Mouse (Mus musculus) forebrain, embryonic 16.5 days (tissue): ENCODE results near the gene Nsd1. TPM values are rescaled to one million over a fixed set of nuclear protein-coding genes. Genes with fewer than 3 reads are reported as not detected.

Experiments used
- ATAC-seq: fragments of 200-750 bp; cut with Nextera tagmentation; 2 replicates; pipeline ENCODE4 v1.8.0; 2017; ENCODE audit warnings: mild to moderate bottlenecking, moderate library complexity
- H3K27ac ChIP-seq: fragments of 300-500 bp; sonication (generic); 2 replicates; pipeline ENCODE4 v1.5.1; 2014; ENCODE audit warnings: low read length, control low read depth
- H3K27me3 ChIP-seq: fragments of 300-500 bp; sonication (generic); replicated peaks from 2 replicates; pipeline ENCODE4 v1.6.1; 2014; ENCODE audit warnings: low read length; ENCODE audit not compliant: control insufficient read depth, insufficient read depth
- H3K36me3 ChIP-seq: fragments of 300-500 bp; sonication (generic); 2 replicates; pipeline ENCODE4 v1.6.1; 2014; ENCODE audit not compliant: control insufficient read depth, insufficient read depth
- H3K4me1 ChIP-seq: fragments of 300-500 bp; sonication (generic); replicated peaks from 2 replicates; pipeline ENCODE4 v1.6.1; 2014; ENCODE audit warnings: low read length; ENCODE audit not compliant: control insufficient read depth, insufficient read depth
- H3K4me2 ChIP-seq: fragments of 300-500 bp; sonication (generic); 2 replicates; pipeline ENCODE4 v1.6.1; 2014; ENCODE audit warnings: mild to moderate bottlenecking, low read length, control low read depth
- H3K4me3 ChIP-seq: fragments of 300-500 bp; sonication (generic); replicated peaks from 2 replicates; pipeline ENCODE4 v1.5.1; 2014; ENCODE audit warnings: mild to moderate bottlenecking, low read length, control low read depth
- H3K9ac ChIP-seq: fragments of 300-500 bp; sonication (generic); replicated peaks from 2 replicates; pipeline ENCODE4 v1.6.1; 2014; ENCODE audit warnings: low read depth, low read length, control low read depth
- H3K9me3 ChIP-seq: fragments of 300-500 bp; sonication (generic); 2 replicates; pipeline ENCODE4 v1.6.1; 2016; ENCODE audit warnings: low read length; ENCODE audit not compliant: control insufficient read depth
- WGBS: fragments of 180-500 bp; shearing (Covaris S2); extraction: QIAGEN DNeasy Blood & Tissue Kit; methylation state at CpG from one replicate; pipeline ENCODE4 v1.1.7; 2014; 5-methylcytosine and 5-hydroxymethylcytosine counted together
- polyA plus RNA-seq: library from polyadenylated mRNA; unstranded; fragments of >200 nt; fragmentation: Nextera tagmentation; extraction: Ambion mirVana; gene quantifications from 2 replicates; pipeline ENCODE4 v1.2.1, GENCODE M21; 2015

The Nsd1 gene
- polyA plus RNA-seq, 1 experiment from 2014 or later: 53.1 TPM

GRCm38 (mm10) chr13:55329109-55329682 lies 119.6 kb downstream of the Nsd1 start:
- peak overlapping the region; percentile 80 for H3K27ac ChIP-seq
- peak overlapping the region; percentile 92 for H3K4me2 ChIP-seq
- 1% methylated on average over 29 of the region's 29 CpGs for WGBS
- no peaks in the 10 kb centered on the region for H3K27me3 ChIP-seq
- H3K36me3 ChIP-seq: peaks cover 15% of the 10 kb centered on the region
- peak overlapping the region; percentile 76 for H3K9ac ChIP-seq
- peak overlapping the region; percentile 93 for H3K4me3 ChIP-seq
- peak; percentile 19 for ATAC-seq
- H3K4me1 ChIP-seq: peaks cover 33% of the 10 kb centered on the region
- H3K9me3 ChIP-seq: no peaks in the 10 kb centered on the region

- WGBS: under 1% methylated on average over 79 of the region's 82 CpGs
- Histone ChIP-seq H3K36me3 (peaks cover 12% of the 10 kb centered on the region), H3K27me3 (no peaks in the 10 kb centered on the region), H3K27ac (peak within 1 kb of the TSS; percentile 89), H3K4me1 (peaks cover 33% of the 10 kb centered on the region), H3K9ac (peak within 1 kb of the TSS; percentile 76), H3K9me3 (no peaks in the 10 kb centered on the region), H3K4me3 (peak within 1 kb of the TSS; percentile 93), H3K4me2 (peak within 1 kb of the TSS; percentile 92)
- peak; percentile 81 for ATAC-seq
These were observed 120.3 kb downstream of the Nsd1 start, which contains the start of gene Mxd3 for GRCm38 (mm10) chr13:55329683-55330566. Gene Mxd3, minus strand, starts transcription at chr13:55329823.

DNA sequence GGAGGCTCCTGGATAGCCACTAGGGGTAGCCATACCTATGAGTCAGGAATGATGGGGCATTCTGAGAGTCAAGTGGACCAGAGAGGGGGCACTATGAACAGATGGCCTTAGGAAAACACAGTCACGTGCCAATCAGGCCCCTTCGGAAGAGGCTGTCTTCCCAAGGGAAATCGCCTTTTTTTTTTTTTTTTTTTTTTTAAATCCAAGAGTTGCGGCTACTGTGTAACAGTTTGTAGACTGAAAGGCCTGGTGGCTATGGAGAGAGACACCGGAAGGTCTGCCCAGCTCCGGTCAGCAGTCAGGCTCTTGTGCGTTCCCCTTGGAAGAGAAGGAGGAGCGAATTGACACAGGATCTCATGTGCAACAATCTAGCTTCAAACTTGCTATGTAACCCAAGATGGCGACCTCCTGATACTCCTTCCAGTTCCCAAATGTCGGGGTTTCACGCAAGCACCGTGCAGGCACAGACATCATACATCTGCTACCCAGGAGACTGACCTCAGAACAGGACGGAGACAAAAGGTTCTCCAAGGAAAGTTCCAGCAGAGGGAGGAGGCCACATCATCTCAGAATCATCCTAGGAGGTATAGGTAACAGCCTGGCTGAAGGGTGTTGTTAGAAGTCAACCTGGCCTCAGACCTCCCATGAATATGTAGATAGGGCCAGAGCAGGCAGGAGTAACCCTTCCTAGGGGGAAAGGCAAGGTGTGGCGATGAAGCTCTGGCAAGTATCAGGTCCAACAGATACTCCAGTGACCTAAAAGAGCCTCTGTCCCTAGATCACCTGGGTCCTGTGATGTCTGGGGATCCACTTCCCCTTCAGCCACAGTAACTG lies 121.2 kb downstream of the Nsd1 start:
- peak overlapping the region; percentile 76 for H3K9ac ChIP-seq
- 51% methylated on average over 14 of the region's 14 CpGs for WGBS

DNA sequence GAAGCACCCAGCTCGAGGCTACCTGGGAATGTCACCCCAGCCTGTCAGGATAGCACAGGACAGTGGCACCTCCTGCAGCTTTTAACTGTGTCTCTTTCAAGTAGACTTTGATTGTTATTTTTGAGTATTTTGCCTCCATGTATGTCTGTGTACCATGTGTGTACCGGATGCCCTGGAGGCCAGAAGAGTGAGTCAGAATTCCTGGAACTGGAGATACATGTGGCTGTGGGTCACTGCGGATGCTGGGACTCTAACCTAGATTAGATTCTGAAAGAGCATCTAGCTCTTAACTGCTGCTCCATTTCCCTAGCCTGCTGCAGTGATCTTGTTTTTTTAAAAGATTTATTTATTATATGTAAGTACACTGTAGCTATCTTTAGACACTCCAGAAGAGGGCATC lies 122.7 kb downstream of the Nsd1 start:
- H3K9ac ChIP-seq: no peak overlapping the region
- H3K36me3 ChIP-seq: no peaks in the 10 kb centered on the region
- no peaks in the 10 kb centered on the region for H3K9me3 ChIP-seq
- peaks cover 28% of the 10 kb centered on the region for H3K4me1 ChIP-seq
- no peak overlapping the region for H3K4me2 ChIP-seq
- 88% methylated on average over 3 of the region's 3 CpGs for WGBS
- no peak overlapping the region for H3K27ac ChIP-seq
- no peaks in the 10 kb centered on the region for H3K27me3 ChIP-seq
- no peak for ATAC-seq
- H3K4me3 ChIP-seq: no peak overlapping the region

More for the DNA sequence above, 121.2 kb downstream of the Nsd1 start:
- Histone ChIP-seq H3K4me3 (peak overlapping the region; percentile 93), H3K9me3 (no peaks in the 10 kb centered on the region), H3K36me3 (peaks cover 5% of the 10 kb centered on the region), H3K4me1 (peaks cover 33% of the 10 kb centered on the region), H3K4me2 (peak overlapping the region; percentile 92), H3K27ac (peak overlapping the region; percentile 89), H3K27me3 (no peaks in the 10 kb centered on the region)
- ATAC-seq: no peak; the same call in 1 of the 2 replicates

DNA sequence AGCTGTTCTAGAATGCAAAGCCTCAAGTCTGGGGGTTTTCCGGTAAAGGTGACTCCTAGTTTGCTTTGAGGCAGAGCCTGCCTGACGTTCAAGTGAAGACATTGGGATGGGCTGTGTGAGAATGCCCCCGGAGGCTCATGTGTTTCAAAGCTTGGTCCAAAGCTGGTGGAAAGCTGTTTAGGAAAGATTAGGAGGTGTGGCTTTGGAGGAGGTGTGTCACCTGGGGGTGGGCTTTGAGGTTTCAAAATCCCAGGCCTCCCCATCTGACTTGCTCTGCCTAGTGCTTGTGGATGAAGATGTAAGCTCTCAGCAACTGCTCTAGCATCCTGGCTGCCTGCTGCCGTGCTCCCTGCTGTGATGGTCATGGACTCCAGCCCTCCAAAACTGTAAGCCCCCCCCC lies 126.1 kb downstream of the Nsd1 start:
- H3K36me3 ChIP-seq: no peaks in the 10 kb centered on the region
- ATAC-seq: no peak
- H3K27me3 ChIP-seq: no peaks in the 10 kb centered on the region
- H3K4me3 ChIP-seq: no peak overlapping the region
- H3K9me3 ChIP-seq: no peaks in the 10 kb centered on the region
- no peak overlapping the region for H3K4me2 ChIP-seq
- no peak overlapping the region for H3K27ac ChIP-seq
- H3K9ac ChIP-seq: no peak overlapping the region
- WGBS: 89% methylated on average over 4 of the region's 4 CpGs
- H3K4me1 ChIP-seq: peaks cover 1% of the 10 kb centered on the region; the same call in 1 of the 2 replicates

GRCm38 (mm10) chr13:55337341-55337975 lies 127.9 kb downstream of the Nsd1 start:
- Histone ChIP-seq H3K36me3 (no peaks in the 10 kb centered on the region), H3K27me3 (no peaks in the 10 kb centered on the region), H3K9me3 (no peaks in the 10 kb centered on the region), H3K4me1 (no peaks in the 10 kb centered on the region), H3K4me3 (no peak overlapping the region), H3K27ac (no peak overlapping the region), H3K4me2 (no peak overlapping the region), H3K9ac (no peak overlapping the region)
- no peak for ATAC-seq
- 71% methylated on average over 10 of the region's 10 CpGs for WGBS

DNA sequence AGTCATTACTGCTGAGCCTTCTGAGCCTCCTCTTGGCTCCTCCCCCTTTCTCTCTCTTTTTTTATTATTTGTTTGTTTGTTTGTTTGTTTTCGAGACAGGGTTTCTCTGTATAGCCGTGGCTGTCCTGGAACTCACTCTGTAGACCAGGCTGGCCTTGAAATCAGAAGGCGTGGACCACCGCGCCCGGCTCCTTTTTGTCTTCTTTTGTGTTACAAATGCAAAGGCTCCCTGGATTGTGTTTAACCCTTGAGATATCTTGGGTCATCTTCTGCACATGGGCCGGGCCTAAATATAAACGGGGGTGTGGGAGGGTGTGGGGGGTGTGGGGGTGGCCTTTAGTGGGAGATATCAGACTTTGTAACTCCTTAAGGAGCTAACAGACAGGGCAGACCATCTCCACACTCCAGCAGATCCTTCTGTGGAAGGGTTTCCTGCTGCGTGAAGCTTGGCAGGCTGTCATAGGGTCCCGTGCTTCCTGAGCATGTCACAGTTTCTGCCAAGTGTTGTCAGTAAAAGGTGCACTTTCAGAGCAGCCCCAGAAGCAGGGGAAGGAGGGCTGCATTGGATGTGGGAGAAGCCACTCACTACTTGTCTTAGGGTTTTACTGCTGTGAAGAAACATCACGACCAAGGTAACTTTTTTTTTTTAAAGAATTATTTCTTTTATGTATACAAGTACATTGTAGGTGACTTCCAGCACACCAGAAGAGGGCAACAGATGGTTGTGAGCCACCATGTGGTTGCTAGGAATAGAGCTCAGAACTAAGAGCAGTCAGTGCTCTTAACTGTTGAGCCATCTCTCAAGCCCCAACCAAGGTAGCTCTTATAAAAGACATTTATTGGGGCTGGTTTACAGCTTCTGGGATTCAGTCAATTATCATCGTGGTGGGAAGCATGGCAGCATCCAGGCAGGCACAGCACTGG lies 128.8 kb downstream of the Nsd1 start:
- Histone ChIP-seq H3K4me2 (no peak overlapping the region), H3K27me3 (no peaks in the 10 kb centered on the region), H3K4me3 (no peak overlapping the region), H3K4me1 (no peaks in the 10 kb centered on the region), H3K36me3 (no peaks in the 10 kb centered on the region), H3K9ac (no peak overlapping the region), H3K9me3 (no peaks in the 10 kb centered on the region), H3K27ac (no peak overlapping the region)
- ATAC-seq: no peak
- 59% methylated on average over 12 of the region's 12 CpGs for WGBS

GRCm38 (mm10) chr13:55339259-55339658 lies 129.7 kb downstream of the Nsd1 start:
- H3K36me3 ChIP-seq: no peaks in the 10 kb centered on the region

More at GRCm38 (mm10) chr13:55339259-55339658, 129.7 kb downstream of the Nsd1 start:
- Histone ChIP-seq H3K9ac (no peak overlapping the region), H3K4me1 (no peaks in the 10 kb centered on the region), H3K27ac (no peak overlapping the region), H3K27me3 (no peaks in the 10 kb centered on the region), H3K4me2 (no peak overlapping the region), H3K4me3 (no peak overlapping the region), H3K9me3 (no peaks in the 10 kb centered on the region)
- 50% methylated on average over 2 of the region's 2 CpGs for WGBS
- no peak for ATAC-seq
